Mouse (Mus musculus): ENCODE results near the gene 4933427D14Rik. TPM values are rescaled to one million over a fixed set of nuclear protein-coding genes. Genes with fewer than 3 reads are reported as not detected.

Gene 4933427D14Rik
- polyA plus RNA-seq, 1 experiment from 2014 or later = 23.5 TPM

DNA sequence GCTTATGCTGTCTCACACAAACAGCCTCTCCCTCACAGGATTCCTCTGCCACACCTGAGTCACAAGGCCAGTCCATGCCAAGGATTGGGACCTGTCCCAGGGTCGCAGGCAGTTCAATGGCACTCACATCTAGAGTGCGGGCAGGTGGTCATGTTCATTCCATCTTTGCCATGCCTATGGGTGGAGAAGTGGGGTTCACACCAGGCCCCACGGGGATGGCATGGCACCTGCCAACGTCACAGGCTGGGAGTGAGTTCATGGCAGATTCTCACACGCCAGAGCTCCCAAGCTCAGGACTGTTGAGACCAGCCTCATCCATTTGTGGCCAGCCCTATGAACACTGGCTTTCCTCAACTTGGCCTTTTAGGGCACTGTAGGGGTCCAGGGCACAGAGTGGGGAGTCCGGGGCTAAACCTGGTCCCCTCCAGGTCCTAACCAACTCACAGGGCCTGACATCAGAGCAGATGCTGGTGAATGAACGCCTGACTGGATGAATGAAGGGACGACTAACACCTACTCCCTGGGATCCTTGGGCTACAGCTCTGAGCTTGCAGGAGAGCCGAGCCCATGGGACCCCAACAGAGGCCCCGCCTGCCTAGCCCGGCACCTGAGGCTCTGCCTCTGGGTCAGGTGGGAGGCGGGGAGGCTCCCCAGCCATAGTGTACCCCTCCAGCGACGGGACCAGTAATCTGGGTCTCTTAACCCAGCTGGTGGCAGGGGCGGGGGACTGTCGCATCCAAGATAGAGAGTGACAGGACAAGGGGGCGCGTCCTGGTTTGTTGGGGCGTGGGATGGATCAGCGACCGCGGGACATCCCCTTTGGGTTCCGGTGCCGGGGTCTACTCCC lies 72.5 kb downstream of the 4933427D14Rik start:
- Histone ChIP-seq H3K9me3 (no peaks in the 10 kb centered on the region), H3K27me3 (peaks cover 39% of the 10 kb centered on the region), H3K36me3 (no peaks in the 10 kb centered on the region), H3K9ac (replicated peaks) (peak overlapping the region; percentile 62), H3K27ac (replicated peaks) (no peak overlapping the region), H3K4me3 (peak overlapping the region; percentile 53), H3K4me1 (peaks cover 36% of the 10 kb centered on the region), H3K4me2 (replicated peaks) (peak overlapping the region; percentile 99)
- 14% methylated on average over 24 of the region's 24 CpGs for WGBS
- peak; percentile 44 for ATAC-seq (replicated peaks)

GRCm38 (mm10) chr11:72133075-72133474 lies 74.2 kb downstream of the 4933427D14Rik start:
- ATAC-seq (replicated peaks) = no peak

GRCm38 (mm10) chr11:72132266-72132665 lies 75.0 kb downstream of the 4933427D14Rik start:
- WGBS = 7% methylated on average over 3 of the region's 3 CpGs
- H3K9me3 ChIP-seq = no peaks in the 10 kb centered on the region

More at GRCm38 (mm10) chr11:72133075-72133474, 74.2 kb downstream of the 4933427D14Rik start:
- WGBS = 67% methylated on average over 10 of the region's 10 CpGs
- Histone ChIP-seq H3K9me3 (no peaks in the 10 kb centered on the region), H3K4me2 (replicated peaks) (no peak overlapping the region), H3K36me3 (no peaks in the 10 kb centered on the region), H3K9ac (replicated peaks) (no peak overlapping the region), H3K27me3 (peaks cover 39% of the 10 kb centered on the region), H3K27ac (replicated peaks) (no peak overlapping the region), H3K4me1 (peaks cover 40% of the 10 kb centered on the region), H3K4me3 (no peak overlapping the region)

DNA sequence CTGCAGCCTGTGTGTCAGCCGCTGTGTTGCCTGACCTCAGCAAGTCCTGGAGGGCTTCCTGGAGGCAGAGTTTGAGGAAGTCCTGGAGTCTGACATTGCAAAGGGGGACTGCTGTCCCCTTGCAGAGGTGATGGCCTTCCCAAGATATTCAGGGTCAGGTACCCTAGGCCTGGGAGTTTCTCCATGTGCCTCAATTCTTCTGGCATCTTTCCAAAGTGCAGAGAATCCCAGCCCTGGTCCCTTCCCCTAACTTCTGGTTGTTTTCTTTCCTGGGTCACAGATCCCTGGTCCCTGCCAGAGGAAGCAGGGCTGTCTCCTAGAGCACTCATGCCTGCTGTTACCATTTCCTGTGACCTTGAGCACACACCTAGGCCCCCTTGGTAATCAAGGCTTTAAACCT lies 75.6 kb downstream of the 4933427D14Rik start:
- Histone ChIP-seq H3K4me3 (no peak overlapping the region), H3K27me3 (peaks cover 26% of the 10 kb centered on the region), H3K4me2 (replicated peaks) (no peak overlapping the region), H3K9ac (replicated peaks) (no peak overlapping the region), H3K36me3 (no peaks in the 10 kb centered on the region), H3K4me1 (peaks cover 44% of the 10 kb centered on the region), H3K9me3 (no peaks in the 10 kb centered on the region), H3K27ac (replicated peaks) (no peak overlapping the region)
- no peak for ATAC-seq (replicated peaks)
- WGBS = 90% methylated on average over 1 of the region's 1 CpGs

More at GRCm38 (mm10) chr11:72132266-72132665, 75.0 kb downstream of the 4933427D14Rik start:
- ATAC-seq (replicated peaks) = no peak
- H3K4me3 ChIP-seq = no peak overlapping the region
- no peak overlapping the region for H3K27ac ChIP-seq (replicated peaks)
- peaks cover 31% of the 10 kb centered on the region for H3K27me3 ChIP-seq
- no peaks in the 10 kb centered on the region for H3K36me3 ChIP-seq
- peaks cover 44% of the 10 kb centered on the region for H3K4me1 ChIP-seq
- no peak overlapping the region for H3K4me2 ChIP-seq (replicated peaks)
- no peak overlapping the region for H3K9ac ChIP-seq (replicated peaks)

GRCm38 (mm10) chr11:72130905-72131304 lies 76.4 kb downstream of the 4933427D14Rik start:
- Histone ChIP-seq H3K36me3 (no peaks in the 10 kb centered on the region), H3K4me2 (replicated peaks) (no peak overlapping the region), H3K4me3 (no peak overlapping the region), H3K9ac (replicated peaks) (no peak overlapping the region), H3K27me3 (peaks cover 19% of the 10 kb centered on the region), H3K4me1 (peaks cover 41% of the 10 kb centered on the region), H3K27ac (replicated peaks) (no peak overlapping the region), H3K9me3 (no peaks in the 10 kb centered on the region)
- 79% methylated on average over 3 of the region's 3 CpGs for WGBS
- no peak for ATAC-seq (replicated peaks)

DNA sequence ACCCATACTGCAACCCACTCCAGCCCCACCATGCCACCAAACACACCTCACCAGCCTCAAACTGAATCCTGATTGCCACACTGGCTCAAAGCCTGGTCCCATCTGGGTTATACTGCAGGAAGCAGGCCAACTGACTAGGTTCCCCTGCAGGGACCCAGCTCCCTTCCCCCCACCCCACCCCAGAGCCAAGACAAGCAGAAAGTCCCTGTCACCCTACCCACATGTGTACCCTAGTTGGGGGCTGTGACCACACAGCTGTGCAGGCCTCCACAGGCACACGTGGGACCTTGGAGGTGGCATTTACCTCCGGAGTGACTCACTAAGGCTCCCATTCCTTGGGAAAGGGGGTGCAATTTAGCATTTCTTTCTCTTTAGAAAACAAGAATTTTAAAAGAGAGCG lies 76.8 kb downstream of the 4933427D14Rik start:
- ATAC-seq (replicated peaks) = no peak
- H3K9me3 ChIP-seq = no peaks in the 10 kb centered on the region
- H3K4me3 ChIP-seq = no peak overlapping the region
- H3K27ac ChIP-seq (replicated peaks) = no peak overlapping the region
- WGBS = 78% methylated on average over 3 of the region's 3 CpGs
- no peaks in the 10 kb centered on the region for H3K36me3 ChIP-seq
- peaks cover 19% of the 10 kb centered on the region for H3K27me3 ChIP-seq
- peaks cover 39% of the 10 kb centered on the region for H3K4me1 ChIP-seq
- no peak overlapping the region for H3K4me2 ChIP-seq (replicated peaks)
- H3K9ac ChIP-seq (replicated peaks) = no peak overlapping the region

GRCm38 (mm10) chr11:72130021-72130420 lies 77.2 kb downstream of the 4933427D14Rik start:
- peaks cover 35% of the 10 kb centered on the region for H3K4me1 ChIP-seq

DNA sequence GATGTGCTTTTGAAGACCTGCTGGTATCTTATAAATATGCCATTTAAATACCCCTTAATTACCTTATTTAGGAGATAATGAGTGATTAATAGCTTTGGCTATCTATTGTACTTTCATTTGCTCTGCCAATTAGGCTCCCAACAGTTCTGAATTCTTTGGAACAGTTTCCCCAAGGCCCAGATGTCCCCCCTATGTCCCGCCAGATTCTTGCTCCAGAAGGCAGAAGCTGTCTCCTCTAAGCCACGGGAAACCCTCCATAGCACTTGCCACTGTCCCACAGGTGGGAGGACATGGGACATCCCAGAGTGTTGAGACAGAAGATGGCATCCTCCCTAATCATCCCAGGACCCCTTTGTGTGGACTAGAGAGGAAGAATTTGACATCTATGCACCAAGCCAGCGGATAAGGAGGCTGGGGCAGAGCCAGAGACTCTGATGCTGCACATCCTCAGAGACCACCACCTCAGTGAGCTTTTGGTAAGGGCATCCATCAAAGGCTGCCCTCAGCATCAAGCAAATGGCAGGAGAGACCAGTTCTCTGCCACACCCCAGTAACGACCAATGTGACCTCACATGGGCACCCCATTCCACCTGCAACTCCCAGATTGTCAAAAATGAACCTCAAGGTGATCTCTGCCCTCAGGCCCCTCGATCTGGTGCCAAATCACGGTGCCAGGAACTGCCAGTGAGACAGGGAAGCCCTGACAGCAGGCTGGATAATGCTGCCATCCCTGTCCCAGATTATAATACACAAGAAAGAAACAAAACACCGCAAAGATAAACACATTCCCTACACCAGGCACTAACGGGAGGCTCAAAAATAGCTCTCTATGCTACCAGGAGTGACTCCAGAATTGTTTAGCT lies 78.0 kb downstream of the 4933427D14Rik start:
- Histone ChIP-seq H3K36me3 (no peaks in the 10 kb centered on the region), H3K9me3 (no peaks in the 10 kb centered on the region), H3K27me3 (peaks cover 10% of the 10 kb centered on the region; the same call in 1 of the 2 replicates), H3K4me3 (no peak overlapping the region), H3K27ac (replicated peaks) (no peak overlapping the region), H3K9ac (replicated peaks) (no peak overlapping the region), H3K4me2 (replicated peaks) (no peak overlapping the region), H3K4me1 (peaks cover 31% of the 10 kb centered on the region)
- no peak for ATAC-seq (replicated peaks)
- 56% methylated on average over 8 of the region's 8 CpGs for WGBS

More at GRCm38 (mm10) chr11:72130021-72130420, 77.2 kb downstream of the 4933427D14Rik start:
- ATAC-seq (replicated peaks) = no peak
- Histone ChIP-seq H3K27ac (replicated peaks) (no peak overlapping the region), H3K4me2 (replicated peaks) (no peak overlapping the region), H3K4me3 (no peak overlapping the region), H3K9me3 (no peaks in the 10 kb centered on the region), H3K27me3 (peaks cover 17% of the 10 kb centered on the region), H3K9ac (replicated peaks) (no peak overlapping the region), H3K36me3 (no peaks in the 10 kb centered on the region)
- 12% methylated on average over 11 of the region's 11 CpGs for WGBS

GRCm38 (mm10) chr11:72127450-72128189 lies 79.6 kb downstream of the 4933427D14Rik start:
- no peaks in the 10 kb centered on the region for H3K36me3 ChIP-seq
- no peaks in the 10 kb centered on the region for H3K9me3 ChIP-seq
- H3K27me3 ChIP-seq = no peaks in the 10 kb centered on the region
- no peak overlapping the region for H3K4me2 ChIP-seq (replicated peaks)
- H3K4me3 ChIP-seq = no peak overlapping the region
- 85% methylated on average over 5 of the region's 5 CpGs for WGBS
- no peak overlapping the region for H3K9ac ChIP-seq (replicated peaks)
- no peak; the same call in 1 of the 2 replicates for ATAC-seq (replicated peaks)
- no peak overlapping the region for H3K27ac ChIP-seq (replicated peaks)
- peaks cover 24% of the 10 kb centered on the region for H3K4me1 ChIP-seq

- Histone ChIP-seq H3K36me3 (no peaks in the 10 kb centered on the region), H3K4me2 (replicated peaks) (no peak overlapping the region), H3K9ac (replicated peaks) (no peak overlapping the region), H3K4me3 (no peak overlapping the region), H3K27me3 (no peaks in the 10 kb centered on the region), H3K27ac (replicated peaks) (no peak overlapping the region), H3K9me3 (no peaks in the 10 kb centered on the region), H3K4me1 (peaks cover 18% of the 10 kb centered on the region)
- 74% methylated on average over 3 of the region's 3 CpGs for WGBS
- no peak for ATAC-seq (replicated peaks)
Observed at GRCm38 (mm10) chr11:72125781-72126180, 81.5 kb downstream of the 4933427D14Rik start.

- no peaks in the 10 kb centered on the region for H3K27me3 ChIP-seq
- 54% methylated on average over 4 of the region's 4 CpGs for WGBS
- H3K9ac ChIP-seq (replicated peaks) = no peak overlapping the region
- H3K9me3 ChIP-seq = no peaks in the 10 kb centered on the region
- H3K4me2 ChIP-seq (replicated peaks) = no peak overlapping the region
- no peaks in the 10 kb centered on the region for H3K36me3 ChIP-seq
- H3K27ac ChIP-seq (replicated peaks) = no peak overlapping the region
- H3K4me3 ChIP-seq = no peak overlapping the region
- no peak for ATAC-seq (replicated peaks)
- H3K4me1 ChIP-seq = peaks cover 4% of the 10 kb centered on the region; the same call in 1 of the 2 replicates
Observed at GRCm38 (mm10) chr11:72123531-72123930, 83.7 kb downstream of the 4933427D14Rik start.
